Mouse (Mus musculus) B cell, adult 2 months (primary cell): ENCODE data around the gene Ddx46.

ENCODE experiments used
- DNase-seq, 2 experiments: peaks; one replicate each; pipeline ENCODE4 v3.0.0; 2022

The Ddx46 gene

DNA sequence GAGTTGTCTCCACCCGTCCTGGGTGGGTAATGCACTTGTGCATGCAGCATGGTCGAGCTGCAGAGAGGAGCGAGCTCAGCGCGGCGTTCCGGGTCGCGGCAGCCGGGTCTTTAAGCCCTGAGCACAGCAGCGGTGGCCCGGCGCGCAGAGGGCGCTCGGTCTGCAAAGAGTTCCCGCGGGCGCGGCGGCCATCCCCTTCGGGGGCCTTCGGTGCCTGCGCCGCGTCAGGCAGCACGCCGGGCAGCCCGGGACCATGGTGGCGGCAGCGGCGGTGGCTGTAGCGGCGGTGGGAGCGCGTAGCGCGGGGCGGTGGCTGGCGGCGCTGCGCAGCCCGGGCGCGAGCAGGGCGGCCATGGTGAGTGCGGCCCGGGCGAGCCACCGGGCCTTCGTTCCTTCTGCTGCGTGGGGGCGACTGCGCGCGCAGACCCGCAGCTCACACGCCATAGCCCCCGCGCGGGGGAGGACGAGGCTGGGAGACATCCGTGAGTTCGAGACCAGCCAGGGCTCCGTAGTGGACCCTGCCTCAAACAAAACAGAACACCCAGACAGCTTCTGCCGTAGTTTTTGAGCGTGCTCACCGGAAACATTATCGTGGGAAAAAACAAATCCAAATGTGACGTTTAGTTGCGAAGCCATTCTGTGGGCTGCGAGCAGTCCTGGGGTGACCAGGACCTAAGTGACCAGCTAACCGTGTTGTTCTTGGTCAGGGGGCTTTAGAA is 92.5 kb downstream of the Ddx46 start, which contains the start of gene Pcbd2:
Pcbd2 (plus strand) TSS at position 249 of the 719 bp plus-strand sequence.
- peak; percentile 88 to 91 for DNase-seq

DNA sequence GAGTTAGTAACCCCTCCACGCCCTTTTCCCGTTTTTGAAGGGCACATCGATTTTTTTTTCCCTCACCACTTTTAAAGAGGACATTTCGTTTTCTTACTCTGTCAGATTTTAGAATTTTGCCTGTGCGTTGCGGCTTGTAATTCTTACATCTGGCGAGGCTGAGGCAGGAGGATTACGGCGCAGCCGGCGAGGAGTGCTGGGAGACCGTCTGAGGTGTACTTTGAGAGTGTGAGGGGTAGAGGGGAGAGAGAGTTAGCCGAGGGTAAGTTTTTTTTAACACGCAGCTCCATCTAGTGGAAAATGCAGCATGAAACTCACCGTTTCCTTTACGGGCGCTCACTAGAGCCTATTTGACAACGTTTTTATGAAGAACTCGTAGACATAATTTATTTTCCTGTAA is 93.0 kb downstream of the Ddx46 start:
- peak; percentile 76 to 78 for DNase-seq

DNA sequence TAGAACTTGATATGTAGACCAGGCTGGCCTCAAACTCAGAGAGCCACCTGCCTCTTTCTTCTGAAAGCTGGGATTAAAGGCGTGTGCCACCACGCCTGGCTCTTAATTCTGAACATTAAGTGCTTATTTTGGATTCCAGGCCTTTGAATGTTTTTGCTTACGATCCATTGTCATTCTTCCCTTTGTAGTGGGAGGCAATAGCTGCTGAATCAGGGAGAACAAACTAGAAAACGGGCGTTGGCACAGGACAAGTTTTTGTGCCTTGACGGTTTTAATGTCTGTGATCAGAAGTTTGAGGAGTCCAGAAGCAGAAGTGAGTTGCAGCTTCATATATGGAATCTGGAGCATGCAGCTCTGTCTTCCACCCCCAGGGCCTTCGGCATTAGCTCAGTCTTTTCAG is 95.9 kb downstream of the Ddx46 start:
- no peak for DNase-seq
